Mouse (Mus musculus) liver, embryonic 14.5 days (tissue): Measurements from ENCODE around the gene Tbc1d21. TPM values are rescaled to one million over a fixed set of nuclear protein-coding genes. Genes with fewer than 3 reads are reported as not detected.

Experiments used
- ATAC-seq: fragments of 200-750 bp; cut with Nextera tagmentation; 2 replicates; pipeline ENCODE4 v1.8.0; 2017; ENCODE audit warnings: moderate number of reproducible peaks, mild to moderate bottlenecking, moderate library complexity; ENCODE audit not compliant: insufficient read depth
- DNase-seq, 3 experiments: peaks; one replicate each; pipeline ENCODE4 v3.0.0-alpha.2; 2012 to 2013; ENCODE audit warnings: low read depth in 3 of 3, low spot score in 3 of 3
- H3K27ac ChIP-seq: fragments of 300-500 bp; sonication (generic); 2 replicates; pipeline ENCODE4 v1.5.1; 2014; ENCODE audit warnings: moderate library complexity, mild to moderate bottlenecking, control low read depth, inconsistent platforms
- H3K27me3 ChIP-seq: fragments of 300-500 bp; sonication (generic); 2 replicates; pipeline ENCODE4 v1.6.1; 2014; ENCODE audit warnings: mild to moderate bottlenecking, low read length, moderate library complexity; ENCODE audit not compliant: control insufficient read depth, insufficient read depth
- H3K36me3 ChIP-seq: fragments of 300-500 bp; sonication (generic); replicated peaks from 2 replicates; pipeline ENCODE4 v1.6.1; 2014; ENCODE audit warnings: low read depth; ENCODE audit not compliant: control insufficient read depth, insufficient read depth
- H3K4me1 ChIP-seq, 2 experiments: fragments of 200-500 bp in 1 of 2; fragments of 300-500 bp in 1 of 2; sonication (generic) in 1 of 2; replicated peaks; 2 replicates each; pipeline ENCODE4 v1.6.1; 2012 to 2014; ENCODE audit warnings: antibody characterized with exemption in 1 of 2, inconsistent platforms in 1 of 2, low read length in 1 of 2; ENCODE audit not compliant: control insufficient read depth in 2 of 2, insufficient read depth in 2 of 2
- H3K4me2 ChIP-seq: fragments of 300-500 bp; sonication (generic); 2 replicates; pipeline ENCODE4 v1.6.1; 2014; ENCODE audit warnings: low read depth, mild to moderate bottlenecking, control low read depth, moderate library complexity
- H3K4me3 ChIP-seq, 2 experiments: fragments of 200-500 bp in 1 of 2; fragments of 300-500 bp in 1 of 2; sonication (generic) in 1 of 2; 2 replicates each; pipeline ENCODE4 v1.5.1; 2012 to 2014; ENCODE audit warnings: low read depth in 2 of 2, low read length in 2 of 2, mild to moderate bottlenecking in 2 of 2, control low read depth in 1 of 2, inconsistent platforms in 1 of 2, moderate library complexity in 1 of 2; ENCODE audit not compliant: insufficient read depth in 1 of 2
- H3K9ac ChIP-seq: fragments of 300-500 bp; sonication (generic); replicated peaks from 2 replicates; pipeline ENCODE4 v1.6.1; 2014; ENCODE audit warnings: mild to moderate bottlenecking, control low read depth, moderate library complexity
- H3K9me3 ChIP-seq: fragments of 300-500 bp; sonication (generic); 2 replicates; pipeline ENCODE4 v1.6.1; 2016; ENCODE audit warnings: low read length, mixed read lengths; ENCODE audit not compliant: control insufficient read depth
- CTCF ChIP-seq: IDR thresholded peaks from 2 replicates; pipeline ENCODE4 v1.5.1; 2016; ENCODE audit warnings: antibody characterized with exemption, low read depth, control low read depth
- EP300 ChIP-seq: IDR thresholded peaks from 2 replicates; pipeline ENCODE4 v1.6.1; 2016; ENCODE audit warnings: antibody characterized with exemption, low read depth
- WGBS: fragments of 180-500 bp; shearing (Covaris S2); extraction: QIAGEN DNeasy Blood & Tissue Kit; methylation state at CpG from one replicate; pipeline ENCODE4 v1.1.7; 2014; ENCODE audit not compliant: insufficient replicate concordance; 5-methylcytosine and 5-hydroxymethylcytosine counted together
- polyA plus RNA-seq, 2 experiments: library from polyadenylated mRNA; depleted of rRNA in 1 of 2; stranded (reverse) in 1 of 2; unstranded in 1 of 2; fragments of >200 nt; fragmentation: Nextera tagmentation in 1 of 2; extraction: Ambion mirVana in 1 of 2; gene quantifications; 2 replicates each; pipeline versions ENCODE4 v1.2.1 to v1.2.3; 2012 to 2014

Gene Tbc1d21
- polyA plus RNA-seq, 2 experiments, result not detected

DNA sequence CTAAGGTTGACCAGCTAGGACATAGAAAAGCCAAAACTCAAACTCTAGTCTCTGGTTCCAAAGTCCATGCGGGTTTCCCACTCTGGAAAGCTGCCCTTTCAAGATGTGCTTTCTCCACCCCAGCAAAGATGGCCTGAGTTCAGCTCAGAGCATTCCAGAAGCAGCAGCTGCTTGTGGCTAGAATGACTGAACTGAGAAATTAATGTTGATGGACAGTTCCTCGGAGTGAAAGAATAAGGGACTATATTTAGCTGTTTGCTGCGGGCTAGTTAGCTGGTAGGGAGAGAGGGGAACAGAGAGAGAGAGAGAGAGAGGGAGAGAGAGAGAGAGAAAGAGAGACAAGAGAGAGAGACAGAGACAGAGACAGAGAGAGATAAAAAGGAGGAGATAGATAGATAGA is 39.0 kb downstream of the Tbc1d21 start:
- TF ChIP-seq EP300 (no peak), CTCF (no peak)
- DNase-seq (no peak), ATAC-seq (no peak)
- Histone ChIP-seq H3K27ac (no peak overlapping the region), H3K9me3 (no peaks in the 10 kb centered on the region), H3K4me1 (no peaks in the 10 kb centered on the region), H3K27me3 (no peaks in the 10 kb centered on the region), H3K36me3 (no peaks in the 10 kb centered on the region), H3K4me2 (no peak overlapping the region), H3K9ac (no peak overlapping the region), H3K4me3 (no peak overlapping the region)
- 47% methylated on average over 3 of the region's 3 CpGs for WGBS

GRCm38 (mm10) chr9:58330293-58330692 is 40.0 kb downstream of the Tbc1d21 start:
- Histone ChIP-seq H3K4me1 (no peaks in the 10 kb centered on the region), H3K36me3 (no peaks in the 10 kb centered on the region), H3K9ac (no peak overlapping the region), H3K27me3 (no peaks in the 10 kb centered on the region), H3K4me3 (no peak overlapping the region), H3K4me2 (no peak overlapping the region), H3K9me3 (no peaks in the 10 kb centered on the region), H3K27ac (no peak overlapping the region)
- ATAC-seq (no peak), DNase-seq (no peak)
- TF ChIP-seq CTCF (peak; percentile 68), EP300 (no peak)
- 19% methylated on average over 5 of the region's 5 CpGs for WGBS

DNA sequence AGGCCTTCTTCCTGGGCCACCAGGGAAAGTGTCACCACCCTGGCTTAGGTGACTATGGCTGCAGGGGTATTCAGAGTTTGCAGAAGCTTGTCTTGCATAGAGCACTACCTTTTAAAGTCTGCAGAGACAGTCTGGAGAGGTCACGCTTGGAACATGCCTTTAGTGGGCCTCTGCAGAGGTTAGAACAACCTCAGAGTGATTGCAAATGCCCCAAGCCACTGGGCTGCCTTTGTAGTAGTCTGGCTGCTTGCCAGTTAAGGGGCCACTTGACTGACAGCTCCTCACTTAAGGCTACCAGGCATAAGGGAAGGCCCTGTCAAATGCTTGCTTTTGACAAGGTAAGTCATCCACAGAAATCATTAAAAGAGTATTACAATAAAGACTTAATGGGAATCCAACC is 42.9 kb downstream of the Tbc1d21 start:
- Histone ChIP-seq H3K4me3 (no peak overlapping the region), H3K27ac (no peak overlapping the region), H3K9ac (no peak overlapping the region), H3K27me3 (no peaks in the 10 kb centered on the region), H3K9me3 (no peaks in the 10 kb centered on the region), H3K4me1 (no peaks in the 10 kb centered on the region), H3K4me2 (no peak overlapping the region), H3K36me3 (no peaks in the 10 kb centered on the region)
- DNase-seq (no peak), ATAC-seq (no peak)
- WGBS, result 39% methylated on average over 1 of the region's 1 CpGs
- TF ChIP-seq EP300, result no peak
- TF ChIP-seq CTCF, result no peak

GRCm38 (mm10) chr9:58326477-58327180 is 43.6 kb downstream of the Tbc1d21 start:
- Histone ChIP-seq H3K4me2 (no peak overlapping the region), H3K9me3 (no peaks in the 10 kb centered on the region), H3K9ac (no peak overlapping the region), H3K4me1 (no peaks in the 10 kb centered on the region), H3K27ac (no peak overlapping the region), H3K4me3 (no peak overlapping the region), H3K36me3 (no peaks in the 10 kb centered on the region), H3K27me3 (no peaks in the 10 kb centered on the region)
- no peak for DNase-seq
- no peak for ATAC-seq
- TF ChIP-seq EP300 (no peak), CTCF (no peak)
- WGBS, result 15% methylated on average over 4 of the region's 4 CpGs

DNA sequence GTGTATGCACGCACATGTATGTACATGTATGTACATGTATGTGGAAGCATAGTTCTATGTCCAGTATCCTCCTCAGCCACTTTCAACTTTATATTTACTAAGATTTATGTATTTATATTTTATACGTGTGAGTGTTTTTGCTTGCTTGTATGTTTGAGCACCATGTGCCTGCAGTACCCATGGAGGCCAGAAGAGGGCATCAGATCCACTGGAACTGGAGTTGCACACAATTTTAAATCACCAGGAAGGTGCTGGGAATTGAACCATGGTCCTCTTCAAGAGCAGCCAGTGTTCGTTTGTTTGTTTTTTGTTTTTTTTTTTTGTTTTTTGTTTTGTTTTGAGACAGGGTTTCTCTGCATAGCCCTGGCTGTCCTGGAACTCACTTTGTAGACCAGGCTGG is 48.6 kb downstream of the Tbc1d21 start:
- 71% methylated on average over 3 of the region's 3 CpGs for WGBS
- ATAC-seq (no peak), DNase-seq (no peak)
- Histone ChIP-seq H3K27me3 (no peaks in the 10 kb centered on the region), H3K27ac (no peak overlapping the region), H3K4me2 (no peak overlapping the region), H3K4me3 (no peak overlapping the region), H3K4me1 (no peaks in the 10 kb centered on the region), H3K9me3 (no peaks in the 10 kb centered on the region), H3K36me3 (no peaks in the 10 kb centered on the region), H3K9ac (no peak overlapping the region)
- TF ChIP-seq CTCF (peak; percentile 65), EP300 (no peak)
